Mouse (Mus musculus) neural tube, embryonic 13.5 days (tissue): ENCODE data around the gene Ccnc. TPM values are rescaled to one million over a fixed set of nuclear protein-coding genes. Genes with fewer than 3 reads are reported as not detected.

Experiments used
- ATAC-seq: fragments of 200-750 bp; cut with Nextera tagmentation; 2 replicates; pipeline ENCODE4 v1.8.0; 2017; ENCODE audit warnings: low read depth, mild to moderate bottlenecking, moderate TSS enrichment, moderate library complexity
- H3K27ac ChIP-seq: fragments of 300-500 bp; sonication (generic); replicated peaks from 2 replicates; pipeline ENCODE4 v1.5.1; 2015; ENCODE audit warnings: moderate library complexity, mild to moderate bottlenecking, inconsistent platforms
- H3K27me3 ChIP-seq: fragments of 300-500 bp; sonication (generic); 2 replicates; pipeline ENCODE4 v1.6.1; 2015; ENCODE audit warnings: mild to moderate bottlenecking, inconsistent platforms
- H3K36me3 ChIP-seq: fragments of 300-500 bp; sonication (generic); 2 replicates; pipeline ENCODE4 v1.6.1; 2015; ENCODE audit warnings: mild to moderate bottlenecking, inconsistent platforms
- H3K4me1 ChIP-seq: fragments of 300-500 bp; sonication (generic); replicated peaks from 2 replicates; pipeline ENCODE4 v1.6.1; 2015; ENCODE audit warnings: inconsistent platforms
- H3K4me2 ChIP-seq: fragments of 300-500 bp; sonication (generic); 2 replicates; pipeline ENCODE4 v1.6.1; 2015; ENCODE audit warnings: inconsistent platforms, mild to moderate bottlenecking, moderate library complexity
- H3K4me3 ChIP-seq: fragments of 300-500 bp; sonication (generic); 2 replicates; pipeline ENCODE4 v1.5.1; 2015; ENCODE audit warnings: mild to moderate bottlenecking, inconsistent platforms
- H3K9ac ChIP-seq: fragments of 300-500 bp; sonication (generic); 2 replicates; pipeline ENCODE4 v1.6.1; 2015; ENCODE audit warnings: moderate library complexity, mild to moderate bottlenecking, inconsistent platforms
- H3K9me3 ChIP-seq: fragments of 300-500 bp; sonication (generic); 2 replicates; pipeline ENCODE4 v1.6.1; 2016; ENCODE audit warnings: inconsistent platforms
- WGBS: fragments of 180-500 bp; shearing (Covaris S2); methylation state at CpG from one replicate; pipeline ENCODE4 v1.1.7; 2015; 5-methylcytosine and 5-hydroxymethylcytosine counted together
- polyA plus RNA-seq: library from polyadenylated mRNA; unstranded; fragments of >200 nt; fragmentation: Nextera tagmentation; extraction: Ambion mirVana; gene quantifications from 2 replicates; pipeline ENCODE4 v1.2.1, GENCODE M21; 2015

The Ccnc gene
- polyA plus RNA-seq, 1 experiment from 2014 or later = 72.8 TPM

DNA sequence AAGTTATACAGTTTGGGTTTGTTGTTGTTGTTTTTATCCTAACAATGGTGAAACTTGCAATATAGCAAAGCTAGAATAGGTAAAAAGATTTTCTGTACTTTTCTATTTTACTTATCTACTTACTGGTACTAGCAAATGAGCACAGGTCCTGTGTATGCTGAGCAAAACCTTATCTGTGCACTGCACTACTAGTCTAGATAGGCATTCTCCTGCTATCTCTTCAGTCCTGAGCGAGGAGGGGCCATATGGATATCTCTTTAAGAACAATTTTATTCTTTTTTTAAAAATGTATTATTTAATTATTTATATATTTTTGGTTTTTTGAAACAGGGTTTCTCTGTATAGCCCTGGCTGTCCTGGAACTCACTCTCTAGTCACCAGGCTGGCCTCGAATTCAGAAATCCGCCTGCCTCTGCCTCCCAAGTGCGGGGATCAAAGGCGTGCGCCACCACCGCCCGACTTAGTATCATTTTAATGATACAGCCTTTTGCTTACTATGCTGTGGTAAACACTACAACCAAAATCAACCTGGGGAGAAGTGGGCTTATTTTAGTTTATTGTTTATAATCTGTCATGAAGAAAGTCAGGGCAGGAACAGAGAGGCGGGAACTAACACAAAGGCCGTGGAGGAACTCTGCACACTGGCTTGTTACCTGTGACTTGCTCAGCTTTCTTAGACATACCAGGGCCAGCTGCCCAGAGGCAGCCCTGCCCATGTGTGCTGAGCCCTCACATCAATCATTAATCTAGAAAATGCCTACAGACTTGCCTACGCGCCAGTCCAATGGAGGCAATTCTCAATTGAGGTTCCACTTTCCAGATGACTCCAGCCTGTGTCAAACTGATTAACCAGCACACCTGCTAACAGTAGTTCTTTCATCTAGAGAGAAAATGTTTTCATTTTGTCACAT lies 53.6 kb downstream of the Ccnc start:
- no peak overlapping the region for H3K4me2 ChIP-seq
- no peaks in the 10 kb centered on the region for H3K9me3 ChIP-seq
- no peak overlapping the region for H3K27ac ChIP-seq
- H3K4me1 ChIP-seq = peaks cover 14% of the 10 kb centered on the region
- H3K4me3 ChIP-seq = no peak overlapping the region
- peaks cover 50% of the 10 kb centered on the region for H3K36me3 ChIP-seq
- no peak overlapping the region for H3K9ac ChIP-seq
- no peaks in the 10 kb centered on the region for H3K27me3 ChIP-seq
- 94% methylated on average over 12 of the region's 12 CpGs for WGBS
- ATAC-seq = no peak

DNA sequence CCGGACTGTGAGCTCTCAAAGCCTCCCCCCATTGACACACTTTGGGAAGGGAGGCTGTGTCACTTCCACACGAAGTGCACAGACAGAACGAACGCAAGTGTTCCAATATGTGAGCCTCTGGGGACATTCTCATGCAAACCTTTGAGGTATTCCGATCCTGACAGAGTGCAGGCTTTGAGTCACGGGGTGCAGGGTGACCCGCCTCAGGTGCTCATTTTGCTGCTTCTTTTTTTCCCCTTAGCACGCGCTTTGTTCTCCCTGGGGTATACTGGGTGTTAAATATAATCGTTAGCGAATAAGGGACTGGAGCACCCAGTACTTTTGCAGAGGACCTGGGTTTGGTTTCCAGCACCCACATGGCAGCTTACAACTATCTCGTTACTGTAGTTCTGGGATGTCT lies 58.8 kb downstream of the Ccnc start:
- no peak overlapping the region for H3K9ac ChIP-seq
- no peak overlapping the region for H3K4me3 ChIP-seq
- no peaks in the 10 kb centered on the region for H3K4me1 ChIP-seq
- 97% methylated on average over 12 of the region's 12 CpGs for WGBS
- no peak for ATAC-seq
- peaks cover 71% of the 10 kb centered on the region for H3K36me3 ChIP-seq
- H3K9me3 ChIP-seq = 0 out of 2 replicates have a peak, but pooled peaks cover 1% of the 10 kb centered on the region
- no peaks in the 10 kb centered on the region for H3K27me3 ChIP-seq
- H3K4me2 ChIP-seq = no peak overlapping the region
- no peak overlapping the region for H3K27ac ChIP-seq

DNA sequence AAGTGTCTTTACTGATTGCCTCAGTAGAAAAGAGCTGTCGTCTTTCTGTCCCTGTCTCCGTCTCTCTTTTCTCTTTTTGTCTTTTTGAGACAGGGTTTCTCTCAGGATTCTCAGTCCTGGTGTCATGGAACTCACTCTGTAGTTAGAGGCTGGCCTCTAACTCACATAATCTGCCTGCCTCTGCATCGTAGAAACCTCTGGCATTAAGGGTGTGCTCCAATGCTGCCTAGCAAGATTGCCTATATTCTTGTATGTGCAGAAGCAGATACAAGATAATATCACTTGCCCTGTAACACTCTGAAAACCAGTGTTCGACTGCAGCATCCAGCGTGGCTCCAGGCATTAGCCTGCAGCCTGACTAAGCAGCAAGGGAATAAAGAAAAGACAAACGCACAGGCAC lies 61.4 kb downstream of the Ccnc start:
- Histone ChIP-seq H3K4me2 (no peak overlapping the region), H3K9me3 (0 out of 2 replicates have a peak, but pooled peaks cover 5% of the 10 kb centered on the region), H3K4me3 (no peak overlapping the region), H3K27ac (no peak overlapping the region), H3K27me3 (no peaks in the 10 kb centered on the region), H3K9ac (no peak overlapping the region), H3K36me3 (peaks cover 59% of the 10 kb centered on the region), H3K4me1 (0 out of 2 replicates have a peak, but pooled peaks cover 4% of the 10 kb centered on the region)
- no peak for ATAC-seq
- 89% methylated on average over 6 of the region's 6 CpGs for WGBS

DNA sequence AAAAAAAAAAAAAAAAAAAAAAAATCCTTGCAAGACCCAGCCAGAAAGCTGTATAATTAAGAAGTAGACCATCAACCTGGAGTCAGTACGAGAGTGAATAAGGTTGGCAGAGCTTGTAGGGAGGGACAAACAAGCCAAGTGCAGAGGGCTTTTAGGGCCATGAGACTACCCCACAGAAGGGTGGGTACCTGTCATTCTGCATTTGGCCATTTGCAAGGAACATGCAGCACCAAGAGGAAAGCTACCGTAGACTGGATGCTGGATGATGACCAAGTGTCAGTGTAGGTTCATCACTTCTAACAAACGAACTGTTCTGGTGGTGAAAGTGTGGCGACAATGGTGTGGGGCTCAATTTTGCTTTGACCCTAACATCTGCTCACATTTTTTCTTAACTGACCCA lies 62.3 kb downstream of the Ccnc start:
- ATAC-seq = no peak
- Histone ChIP-seq H3K27ac (no peak overlapping the region), H3K4me2 (no peak overlapping the region), H3K4me1 (0 out of 2 replicates have a peak, but pooled peaks cover 4% of the 10 kb centered on the region), H3K4me3 (no peak overlapping the region), H3K36me3 (peaks cover 50% of the 10 kb centered on the region), H3K9me3 (0 out of 2 replicates have a peak, but pooled peaks cover 5% of the 10 kb centered on the region), H3K27me3 (no peaks in the 10 kb centered on the region), H3K9ac (no peak overlapping the region)
- WGBS = 93% methylated on average over 4 of the region's 4 CpGs

DNA sequence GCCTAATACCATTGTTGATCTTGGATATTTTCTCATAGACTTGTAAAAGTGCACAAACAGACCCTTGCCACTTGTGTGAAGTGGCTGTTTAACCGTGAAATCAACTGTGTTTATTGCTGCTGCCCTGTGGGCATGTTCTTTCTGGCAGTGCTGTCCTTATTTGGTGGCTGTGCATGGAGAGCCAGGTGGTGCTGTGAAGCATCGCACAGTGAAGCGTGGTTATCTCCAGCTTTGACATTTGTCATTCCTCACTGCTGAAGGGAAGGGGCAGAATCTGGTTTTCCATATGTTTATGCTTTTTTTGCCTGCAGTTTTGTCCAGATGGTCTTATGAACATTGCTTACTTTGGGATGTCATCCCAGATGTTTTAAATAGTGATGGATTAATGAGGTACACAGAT lies 66.1 kb downstream of the Ccnc start:
- no peaks in the 10 kb centered on the region for H3K27me3 ChIP-seq
- no peak overlapping the region for H3K9ac ChIP-seq
- ATAC-seq = peak; percentile 85
- H3K4me2 ChIP-seq = no peak overlapping the region
- peaks cover 38% of the 10 kb centered on the region for H3K36me3 ChIP-seq
- H3K27ac ChIP-seq = no peak overlapping the region
- 0 out of 2 replicates have a peak, but pooled peaks cover 4% of the 10 kb centered on the region for H3K4me1 ChIP-seq
- 29% methylated on average over 3 of the region's 3 CpGs for WGBS
- 0 out of 2 replicates have a peak, but pooled peaks cover 5% of the 10 kb centered on the region for H3K9me3 ChIP-seq
- H3K4me3 ChIP-seq = no peak overlapping the region

DNA sequence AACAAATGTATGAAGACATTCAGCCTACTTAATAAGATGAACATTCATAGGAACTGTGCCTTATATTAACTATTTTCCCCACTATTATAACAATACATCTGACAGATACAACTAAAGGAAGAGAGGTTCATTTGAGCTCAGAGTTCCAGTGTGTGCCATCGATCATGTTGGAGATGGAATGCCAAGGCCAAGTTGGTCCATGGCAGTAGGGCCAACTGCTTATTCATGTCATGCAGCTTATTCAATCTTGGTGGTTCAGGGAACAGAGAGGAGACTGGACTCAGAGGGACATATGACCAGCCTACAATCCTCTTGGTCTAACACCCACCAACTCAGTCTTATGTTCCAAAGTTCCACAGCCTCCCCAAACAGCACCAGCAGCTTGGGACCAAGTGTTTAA lies 73.5 kb downstream of the Ccnc start:
- H3K36me3 ChIP-seq = peaks cover 62% of the 10 kb centered on the region

DNA sequence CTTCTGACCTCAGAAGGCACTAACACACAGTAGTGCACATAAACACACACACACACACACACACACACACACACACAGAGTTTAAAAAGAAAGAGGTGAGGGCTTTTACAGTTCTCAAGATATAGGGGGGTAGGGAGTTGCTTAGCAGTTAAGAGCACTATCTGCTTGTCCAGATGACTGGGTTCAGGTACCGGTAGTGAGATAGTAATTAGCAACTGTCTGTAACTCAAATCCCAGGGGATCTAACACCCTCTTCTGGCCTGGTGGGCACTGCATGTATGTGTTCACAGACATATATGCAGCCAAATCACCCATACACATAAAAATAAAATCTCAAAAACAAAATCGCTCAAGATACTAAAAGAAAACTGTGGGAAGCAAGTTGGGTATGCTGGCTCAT lies 74.1 kb downstream of the Ccnc start:
- H3K27me3 ChIP-seq = no peaks in the 10 kb centered on the region
- no peak for ATAC-seq

More for the DNA sequence above, 73.5 kb downstream of the Ccnc start:
- no peaks in the 10 kb centered on the region for H3K27me3 ChIP-seq
- H3K9ac ChIP-seq = no peak overlapping the region
- no peaks in the 10 kb centered on the region for H3K4me1 ChIP-seq
- ATAC-seq = no peak
- H3K4me3 ChIP-seq = no peak overlapping the region
- H3K9me3 ChIP-seq = no peaks in the 10 kb centered on the region
- H3K27ac ChIP-seq = no peak overlapping the region
- WGBS = 95% methylated on average over 1 of the region's 1 CpGs
- H3K4me2 ChIP-seq = no peak overlapping the region

DNA sequence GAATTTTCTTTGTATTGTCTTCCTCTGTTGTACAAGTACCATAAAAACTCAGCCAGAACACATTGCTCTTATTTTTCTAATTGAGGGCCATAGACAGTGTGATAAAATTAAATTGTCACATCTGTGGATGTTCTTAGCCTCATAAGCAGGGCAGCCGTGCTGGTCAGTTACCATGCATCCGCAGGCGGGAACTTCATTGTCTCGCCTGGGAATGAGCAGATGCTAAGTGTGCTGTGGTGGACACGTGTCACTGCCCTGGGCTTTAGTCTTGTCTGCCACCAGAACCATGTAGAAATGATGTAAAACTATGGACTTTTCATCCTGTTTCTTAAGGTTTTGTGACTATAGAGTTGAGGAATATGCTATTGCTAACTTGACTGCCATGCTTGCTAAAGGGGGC lies 79.7 kb downstream of the Ccnc start:
- WGBS = 31% methylated on average over 5 of the region's 5 CpGs
- no peaks in the 10 kb centered on the region for H3K27me3 ChIP-seq
- no peak for ATAC-seq
- peaks cover 61% of the 10 kb centered on the region for H3K36me3 ChIP-seq
- no peak overlapping the region for H3K27ac ChIP-seq
- no peak overlapping the region for H3K4me3 ChIP-seq
- H3K9ac ChIP-seq = no peak overlapping the region
- no peaks in the 10 kb centered on the region for H3K9me3 ChIP-seq
- H3K4me2 ChIP-seq = no peak overlapping the region
- H3K4me1 ChIP-seq = 0 out of 2 replicates have a peak, but pooled peaks cover 3% of the 10 kb centered on the region

More for the DNA sequence above, 74.1 kb downstream of the Ccnc start:
- Histone ChIP-seq H3K4me1 (no peaks in the 10 kb centered on the region), H3K4me2 (no peak overlapping the region), H3K9ac (no peak overlapping the region), H3K27ac (no peak overlapping the region), H3K4me3 (no peak overlapping the region), H3K36me3 (peaks cover 68% of the 10 kb centered on the region), H3K9me3 (no peaks in the 10 kb centered on the region)
- WGBS = 94% methylated on average over 2 of the region's 2 CpGs

Other genes starting within 250 kb of the Ccnc start
- 1.4 and 2.0 TPM in 2 replicates for gene Prdm13, start 41.7 kb upstream of the Ccnc start, polyA plus RNA-seq
- 6.5 and 8.4 TPM in 2 replicates for gene Usp45, start 39.5 kb downstream of the Ccnc start, polyA plus RNA-seq
- gene Tstd3, start 39.5 kb downstream of the Ccnc start, polyA plus RNA-seq = 23.9 and 24.8 TPM in 2 replicates
- gene Pnisr, start 119.9 kb downstream of the Ccnc start, polyA plus RNA-seq = 150 and 166 TPM in 2 replicates
- gene Coq3, start 152.0 kb downstream of the Ccnc start, polyA plus RNA-seq = 12.3 and 13.4 TPM in 2 replicates
- gene Faxc, start 203.6 kb downstream of the Ccnc start, polyA plus RNA-seq = 19.6 and 20.3 TPM in 2 replicates